Mouse (Mus musculus): ENCODE measurements around the gene Pex12.
A peak's percentile ranks its signal among the peaks of the same experiment; 100 is the strongest.
"Not testable (repeated sequence)": the region's sequence is repeated elsewhere in the genome, so short reads cannot be mapped to it uniquely, and the experiment has no call there.

The Pex12 gene

DNA sequence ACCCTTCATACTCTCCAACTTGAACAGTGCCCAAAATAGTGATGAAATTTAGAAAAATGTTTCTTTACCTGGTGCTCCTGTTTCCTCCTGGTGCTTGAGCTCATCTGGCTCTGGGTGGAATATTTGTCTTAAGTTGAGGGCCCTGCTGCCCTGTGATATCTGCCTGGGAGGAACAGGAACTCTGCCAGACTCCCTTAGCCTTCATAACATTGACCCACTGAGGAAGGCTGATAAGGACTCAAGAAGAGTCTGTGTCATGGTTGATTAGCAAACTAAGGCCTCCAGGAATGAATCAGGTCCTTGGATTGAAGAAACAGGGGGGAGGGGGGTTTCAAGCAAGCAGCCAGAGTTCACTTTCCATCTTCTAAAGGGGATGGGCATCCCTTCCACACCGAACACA lies 15.8 kb downstream of the Pex12 start, which contains the start of gene Slfn14:
Slfn14 (minus strand) TSS at position 161 of the 400 bp plus-strand sequence.
- no peak for DNase-seq (ENCODE audit: low spot score)

- DNase-seq (ENCODE audit: low spot score): no peak
Observed at GRCm38 (mm10) chr11:83285627-83286026, 16.8 kb downstream of the Pex12 start.

DNA sequence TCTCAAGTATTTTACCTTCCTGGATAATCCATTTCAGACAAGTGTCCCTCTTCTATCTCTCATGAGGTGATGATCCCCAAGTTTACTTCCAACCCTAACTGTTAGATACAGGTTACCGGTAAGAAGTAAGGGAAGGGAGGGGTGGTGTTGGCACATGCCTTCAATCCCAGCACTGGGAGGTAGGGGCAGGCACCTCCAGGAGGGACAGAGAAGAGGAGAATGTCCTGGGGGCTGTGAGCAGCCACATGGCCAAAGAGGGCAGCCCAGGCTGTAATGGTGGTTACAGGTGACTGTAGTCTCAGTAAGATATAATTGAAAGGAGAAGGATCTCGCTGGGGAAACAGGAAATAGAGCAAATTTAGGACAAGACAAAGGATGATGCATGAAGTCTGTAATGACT lies 20.3 kb downstream of the Pex12 start:
- no peak for DNase-seq (ENCODE audit: low spot score)

DNA sequence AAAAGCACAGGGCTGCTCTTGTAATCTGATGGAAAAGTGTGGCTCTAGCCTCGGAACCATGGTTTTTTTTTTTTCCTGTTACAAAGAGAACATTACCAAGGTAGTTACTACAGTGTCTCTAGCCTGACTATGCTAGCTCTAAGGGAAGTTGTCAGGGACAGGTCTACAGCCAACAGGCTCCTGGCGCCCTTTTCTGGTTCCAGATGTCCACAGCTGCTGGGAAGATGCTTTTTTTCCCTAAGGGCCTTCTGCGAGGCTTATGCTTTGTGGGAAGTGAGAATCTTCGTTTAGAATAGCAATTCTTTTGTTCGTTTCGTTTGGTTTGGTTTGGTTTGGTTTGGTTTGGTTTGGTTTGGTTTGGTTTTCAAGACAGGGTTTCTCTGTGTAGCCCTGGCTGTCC lies 22.7 kb downstream of the Pex12 start:
- DNase-seq (ENCODE audit: low spot score): peak; percentile 70

DNA sequence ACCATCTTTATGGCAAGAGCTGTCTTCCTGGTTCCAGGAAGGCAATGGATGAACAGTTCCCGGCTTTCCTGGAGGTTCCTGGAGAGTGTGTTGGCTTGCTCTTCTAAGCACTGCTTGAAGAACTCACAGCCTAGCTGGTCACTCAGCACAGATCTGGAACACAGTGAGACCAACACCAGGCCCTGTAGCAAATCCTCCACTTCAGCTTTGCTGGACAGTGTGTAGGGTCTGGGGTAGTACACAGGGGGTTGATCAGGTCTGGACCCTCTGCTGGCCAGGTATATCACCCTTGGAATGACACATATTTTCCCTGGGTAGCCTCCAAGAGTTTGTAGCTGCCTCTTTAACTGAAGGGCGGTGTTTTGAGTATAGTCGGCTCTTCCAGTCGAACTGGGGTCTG lies 23.4 kb downstream of the Pex12 start:
- DNase-seq (ENCODE audit: low spot score): no peak

- DNase-seq (ENCODE audit: low spot score): peak; percentile 64
Observed at GRCm38 (mm10) chr11:83276251-83276650, 26.1 kb downstream of the Pex12 start.

- DNase-seq (ENCODE audit: low spot score): no peak
Observed at GRCm38 (mm10) chr11:83271951-83272843, 30.2 kb downstream of the Pex12 start.

- DNase-seq (ENCODE audit: low spot score): peak; percentile 86
Observed at GRCm38 (mm10) chr11:83271151-83271950, 31.0 kb downstream of the Pex12 start.

- DNase-seq (ENCODE audit: low spot score): no peak
Observed at GRCm38 (mm10) chr11:83270842-83271150, 31.6 kb downstream of the Pex12 start.

DNA sequence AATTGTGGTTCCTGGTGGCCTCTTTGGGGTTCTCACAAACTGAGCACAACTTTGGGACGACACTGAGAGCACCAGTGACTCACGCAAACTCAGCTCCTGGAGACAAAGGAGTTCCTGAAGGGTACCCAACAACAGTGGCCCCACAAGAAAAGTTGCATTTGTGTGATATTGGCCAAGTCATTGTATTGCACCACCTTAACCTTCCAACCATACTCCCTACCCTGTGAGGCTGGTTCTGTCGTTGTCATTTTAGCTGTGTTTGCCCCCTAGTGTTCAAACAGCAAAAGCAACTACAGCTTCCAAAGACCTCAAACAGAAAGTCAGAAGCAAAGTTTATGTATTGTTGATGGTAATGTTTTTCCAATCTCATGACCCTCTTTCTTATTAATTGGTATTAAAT lies 39.2 kb downstream of the Pex12 start:
- no peak for DNase-seq (ENCODE audit: low spot score)

GRCm38 (mm10) chr11:83262673-83263072 lies 39.7 kb downstream of the Pex12 start:
- no peak for DNase-seq (ENCODE audit: low spot score)

DNA sequence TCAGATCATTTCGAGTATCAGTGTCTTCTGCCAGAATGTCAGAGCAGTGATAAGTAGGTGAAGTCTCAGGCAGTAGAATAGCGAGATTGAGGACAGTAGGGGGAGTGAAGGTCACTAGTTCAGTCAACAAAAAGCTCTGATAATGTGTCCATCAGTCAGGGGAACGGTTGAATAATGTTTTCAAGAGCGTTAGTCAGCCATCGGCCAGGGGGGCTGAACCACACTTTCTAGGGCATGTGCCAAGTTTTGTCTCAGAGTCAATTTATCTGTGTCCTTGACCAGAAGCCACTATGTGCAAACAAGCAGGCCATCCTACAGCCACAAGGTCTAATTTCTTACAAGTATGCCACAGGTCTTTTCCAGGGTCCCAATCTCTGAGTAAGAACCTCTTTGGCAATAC lies 45.2 kb downstream of the Pex12 start:
- DNase-seq (ENCODE audit: low spot score): not testable (repeated sequence)
